Mouse (Mus musculus) lung, embryonic 14.5 days (tissue): ENCODE measurements around the gene Abtb2. TPM values are rescaled to one million over a fixed set of nuclear protein-coding genes. Genes with fewer than 3 reads are reported as not detected.

Source experiments
- ATAC-seq: fragments of 200-750 bp; cut with Nextera tagmentation; 2 replicates; pipeline ENCODE4 v1.8.0; 2017; ENCODE audit warnings: mild to moderate bottlenecking, moderate TSS enrichment, moderate library complexity; ENCODE audit not compliant: insufficient read depth
- DNase-seq: peaks from one replicate; pipeline ENCODE4 v3.0.0-alpha.2; 2015
- H3K27ac ChIP-seq: fragments of 300-500 bp; sonication (generic); 2 replicates; pipeline ENCODE4 v1.5.1; 2014; ENCODE audit warnings: low read depth, mild to moderate bottlenecking, moderate library complexity
- H3K27me3 ChIP-seq: fragments of 300-500 bp; sonication (generic); 2 replicates; pipeline ENCODE4 v1.6.1; 2014; ENCODE audit warnings: low read length, control low read depth; ENCODE audit not compliant: insufficient read depth
- H3K36me3 ChIP-seq: fragments of 300-500 bp; sonication (generic); 2 replicates; pipeline ENCODE4 v1.6.1; 2014; ENCODE audit warnings: control low read depth; ENCODE audit not compliant: insufficient read depth
- H3K4me1 ChIP-seq: fragments of 300-500 bp; sonication (generic); 2 replicates; pipeline ENCODE4 v1.6.1; 2014; ENCODE audit warnings: antibody characterized with exemption, control low read depth; ENCODE audit not compliant: insufficient read depth
- H3K4me2 ChIP-seq: fragments of 300-500 bp; sonication (generic); 2 replicates; pipeline ENCODE4 v1.6.1; 2014; ENCODE audit warnings: mild to moderate bottlenecking
- H3K4me3 ChIP-seq: fragments of 300-500 bp; sonication (generic); 2 replicates; pipeline ENCODE4 v1.5.1; 2014; ENCODE audit warnings: low read depth, low read length
- H3K9ac ChIP-seq: fragments of 300-500 bp; sonication (generic); 2 replicates; pipeline ENCODE4 v1.6.1; 2014
- H3K9me3 ChIP-seq: fragments of 300-500 bp; sonication (generic); 2 replicates; pipeline ENCODE4 v1.6.1; 2016; ENCODE audit warnings: low read depth, low read length, control low read depth
- CTCF ChIP-seq: IDR thresholded peaks from 2 replicates; pipeline ENCODE4 v1.5.1; 2016; ENCODE audit warnings: antibody characterized with exemption, low read depth
- WGBS: fragments of 180-500 bp; shearing (Covaris S2); extraction: QIAGEN DNeasy Blood & Tissue Kit; methylation state at CpG from one replicate; pipeline ENCODE4 v1.1.7; 2014; 5-methylcytosine and 5-hydroxymethylcytosine counted together
- polyA plus RNA-seq: library from polyadenylated mRNA; unstranded; fragments of >200 nt; fragmentation: Nextera tagmentation; extraction: Ambion mirVana; gene quantifications from 2 replicates; pipeline ENCODE4 v1.2.1, GENCODE M21; 2014

Abtb2 gene
- polyA plus RNA-seq, 1 experiment from 2014 or later, result 8.0 TPM

DNA sequence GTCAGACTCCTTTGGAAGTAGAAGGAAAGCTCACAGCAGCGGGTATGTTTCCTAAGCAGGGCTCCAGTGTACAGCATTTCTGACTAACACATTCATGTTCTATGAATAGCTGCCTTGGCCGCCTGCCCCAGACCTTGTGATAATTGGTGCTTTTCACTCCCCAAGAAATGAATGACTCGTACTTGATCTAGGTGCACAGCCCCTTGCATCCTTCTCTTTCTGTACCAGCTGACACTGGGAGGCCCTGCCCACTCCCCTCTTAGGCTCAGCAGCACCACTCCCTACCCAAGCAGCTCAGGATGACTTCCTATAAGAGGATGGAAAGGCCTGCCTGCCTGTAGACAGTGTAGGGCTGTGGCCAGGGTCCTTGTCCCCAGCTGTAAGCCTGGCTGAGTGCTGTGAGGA is 104.2 kb downstream of the Abtb2 start:
- WGBS, result 55% methylated on average over 3 of the region's 3 CpGs
- peak; percentile 55 for DNase-seq
- ATAC-seq, result peak; percentile 53
- no peak for TF ChIP-seq CTCF
- H3K4me1 ChIP-seq, result no peaks in the 10 kb centered on the region
- no peaks in the 10 kb centered on the region for H3K36me3 ChIP-seq
- no peak overlapping the region for H3K9ac ChIP-seq
- H3K27me3 ChIP-seq, result no peaks in the 10 kb centered on the region
- H3K4me3 ChIP-seq, result no peak overlapping the region
- H3K9me3 ChIP-seq, result no peaks in the 10 kb centered on the region
- no peak overlapping the region; the same call in 1 of the 2 replicates for H3K27ac ChIP-seq
- H3K4me2 ChIP-seq, result no peak overlapping the region

GRCm38 (mm10) chr2:103672573-103673119 is 106.5 kb downstream of the Abtb2 start:
- H3K36me3 ChIP-seq, result no peaks in the 10 kb centered on the region
- 75% methylated on average over 7 of the region's 7 CpGs for WGBS

DNA sequence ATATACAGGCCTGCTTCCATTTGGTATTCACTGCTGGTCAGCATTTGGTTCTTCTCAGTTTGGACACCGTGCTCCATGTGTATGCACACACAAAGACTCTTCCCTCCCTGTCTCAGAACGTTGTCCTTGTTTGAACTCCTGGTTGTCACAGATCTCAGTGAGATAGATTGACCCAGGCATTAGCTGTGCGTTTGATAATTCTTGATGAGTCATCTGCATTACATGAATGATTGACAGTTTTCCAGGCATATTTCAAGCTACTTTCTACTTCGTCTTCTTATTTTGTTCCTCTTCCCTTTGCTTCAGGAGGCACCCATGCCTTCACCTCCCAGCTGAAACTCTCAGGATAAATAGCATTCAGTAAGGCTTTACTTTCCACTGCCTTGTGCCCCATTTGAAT is 107.5 kb downstream of the Abtb2 start:
- ATAC-seq (no peak), DNase-seq (no peak)
- Histone ChIP-seq H3K9ac (no peak overlapping the region), H3K4me1 (no peaks in the 10 kb centered on the region; the same call in 1 of the 2 replicates), H3K36me3 (no peaks in the 10 kb centered on the region), H3K4me2 (no peak overlapping the region), H3K27ac (no peak overlapping the region), H3K4me3 (no peak overlapping the region), H3K9me3 (no peaks in the 10 kb centered on the region), H3K27me3 (no peaks in the 10 kb centered on the region)
- WGBS, result 71% methylated on average over 4 of the region's 4 CpGs
- TF ChIP-seq CTCF, result no peak

More at GRCm38 (mm10) chr2:103672573-103673119, 106.5 kb downstream of the Abtb2 start:
- no peak overlapping the region for H3K4me2 ChIP-seq
- H3K27ac ChIP-seq, result no peak overlapping the region
- no peak for DNase-seq
- no peak overlapping the region for H3K4me3 ChIP-seq
- ATAC-seq, result no peak
- H3K27me3 ChIP-seq, result no peaks in the 10 kb centered on the region
- TF ChIP-seq CTCF, result no peak
- H3K4me1 ChIP-seq, result no peaks in the 10 kb centered on the region; the same call in 1 of the 2 replicates
- no peaks in the 10 kb centered on the region for H3K9me3 ChIP-seq
- no peak overlapping the region for H3K9ac ChIP-seq

- 80% methylated on average over 5 of the region's 5 CpGs for WGBS
- Histone ChIP-seq H3K4me3 (no peak overlapping the region), H3K27ac (no peak overlapping the region), H3K9ac (no peak overlapping the region), H3K9me3 (no peaks in the 10 kb centered on the region), H3K4me2 (no peak overlapping the region), H3K27me3 (no peaks in the 10 kb centered on the region), H3K4me1 (no peaks in the 10 kb centered on the region; the same call in 1 of the 2 replicates), H3K36me3 (no peaks in the 10 kb centered on the region)
- DNase-seq (no peak), ATAC-seq (no peak)
- no peak for TF ChIP-seq CTCF
Measured at GRCm38 (mm10) chr2:103675391-103675790, 109.3 kb downstream of the Abtb2 start.

DNA sequence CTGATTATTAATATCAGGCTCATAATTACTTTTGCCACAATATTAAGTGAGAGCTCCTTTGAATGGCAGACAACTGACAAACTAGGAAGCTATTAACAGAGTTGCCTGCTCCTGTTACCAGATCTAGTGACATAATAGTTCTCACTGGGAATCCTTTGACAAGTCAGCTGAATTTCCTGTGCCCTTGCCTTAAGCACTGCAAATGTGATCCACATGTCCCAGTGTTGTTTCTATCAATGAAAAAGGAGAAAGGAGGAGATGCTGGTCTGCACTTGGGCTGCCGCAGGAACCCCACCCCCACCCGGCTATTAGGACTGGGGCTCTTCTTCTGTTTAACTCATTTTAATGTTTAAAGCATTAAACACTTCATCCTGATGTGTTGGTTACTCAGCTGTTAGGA is 110.7 kb downstream of the Abtb2 start:
- no peak overlapping the region for H3K4me2 ChIP-seq
- no peak overlapping the region for H3K27ac ChIP-seq
- TF ChIP-seq CTCF, result no peak
- H3K27me3 ChIP-seq, result no peaks in the 10 kb centered on the region
- no peak overlapping the region for H3K4me3 ChIP-seq
- DNase-seq, result no peak
- H3K9ac ChIP-seq, result no peak overlapping the region
- no peaks in the 10 kb centered on the region for H3K9me3 ChIP-seq
- ATAC-seq, result no peak
- WGBS, result 41% methylated on average over 2 of the region's 2 CpGs
- no peaks in the 10 kb centered on the region for H3K36me3 ChIP-seq
- no peaks in the 10 kb centered on the region; the same call in 1 of the 2 replicates for H3K4me1 ChIP-seq

- Histone ChIP-seq H3K4me1 (no peaks in the 10 kb centered on the region; the same call in 1 of the 2 replicates), H3K36me3 (no peaks in the 10 kb centered on the region), H3K27me3 (no peaks in the 10 kb centered on the region), H3K9ac (no peak overlapping the region), H3K4me3 (no peak overlapping the region), H3K27ac (no peak overlapping the region), H3K9me3 (no peaks in the 10 kb centered on the region), H3K4me2 (no peak overlapping the region)
- TF ChIP-seq CTCF, result no peak
- 65% methylated on average over 7 of the region's 7 CpGs for WGBS
- DNase-seq, result no peak
- 0 out of 2 replicates have a peak, but pooled peaks have one; percentile 39 for ATAC-seq
Measured at GRCm38 (mm10) chr2:103677614-103678369, 111.7 kb downstream of the Abtb2 start.

- no peak for TF ChIP-seq CTCF
Measured at GRCm38 (mm10) chr2:103678433-103678832, 112.3 kb downstream of the Abtb2 start.

More at GRCm38 (mm10) chr2:103678433-103678832, 112.3 kb downstream of the Abtb2 start:
- H3K9ac ChIP-seq, result no peak overlapping the region
- no peak overlapping the region for H3K27ac ChIP-seq
- H3K4me1 ChIP-seq, result no peaks in the 10 kb centered on the region; the same call in 1 of the 2 replicates
- no peak overlapping the region for H3K4me2 ChIP-seq
- H3K9me3 ChIP-seq, result no peaks in the 10 kb centered on the region
- DNase-seq (no peak), ATAC-seq (no peak)
- WGBS, result 86% methylated on average over 6 of the region's 6 CpGs
- H3K4me3 ChIP-seq, result no peak overlapping the region
- no peaks in the 10 kb centered on the region for H3K36me3 ChIP-seq
- H3K27me3 ChIP-seq, result no peaks in the 10 kb centered on the region
